Mouse (Mus musculus) heart, embryonic 10.5 days (tissue): Measurements from ENCODE around the gene Vav2. TPM values are rescaled to one million over a fixed set of nuclear protein-coding genes. Genes with fewer than 3 reads are reported as not detected.

Experiments
- DNase-seq: peaks from one replicate; pipeline ENCODE4 v3.0.0-alpha.2; 2017; ENCODE audit warnings: low spot score
- H3K27ac ChIP-seq: fragments of 300-500 bp; sonication (generic); 2 replicates; pipeline ENCODE4 v1.5.1; 2016; ENCODE audit warnings: mild to moderate bottlenecking
- H3K27me3 ChIP-seq: fragments of 300-500 bp; sonication (generic); 2 replicates; pipeline ENCODE4 v1.6.1; 2016; ENCODE audit warnings: mild to moderate bottlenecking; ENCODE audit not compliant: poor library complexity, insufficient read depth, severe bottlenecking
- H3K36me3 ChIP-seq: fragments of 300-500 bp; sonication (generic); 2 replicates; pipeline ENCODE4 v1.6.1; 2016; ENCODE audit warnings: mild to moderate bottlenecking, moderate library complexity
- H3K4me1 ChIP-seq: fragments of 300-500 bp; sonication (generic); 2 replicates; pipeline ENCODE4 v1.6.1; 2016; ENCODE audit warnings: mild to moderate bottlenecking
- H3K4me3 ChIP-seq: fragments of 300-500 bp; sonication (generic); 2 replicates; pipeline ENCODE4 v1.5.1; 2016; ENCODE audit warnings: mild to moderate bottlenecking, moderate library complexity
- H3K9me3 ChIP-seq: fragments of 300-500 bp; sonication (generic); 2 replicates; pipeline ENCODE4 v1.6.1; 2016; ENCODE audit warnings: mild to moderate bottlenecking, moderate library complexity
- WGBS: fragments of 180-500 bp; shearing (Covaris S2); methylation state at CpG from one replicate; pipeline ENCODE4 v1.1.7; 2016; 5-methylcytosine and 5-hydroxymethylcytosine counted together
- polyA plus RNA-seq: library from polyadenylated mRNA; unstranded; fragments of >200 nt; fragmentation: Nextera tagmentation; extraction: Ambion mirVana; gene quantifications from 2 replicates; pipeline ENCODE4 v1.2.1, GENCODE M21; 2016

The Vav2 gene
- polyA plus RNA-seq, 1 experiment from 2014 or later, result 8.1 TPM

GRCm38 (mm10) chr2:27373349-27373748, 53.5 kb downstream of the Vav2 start:
- Histone ChIP-seq H3K27me3 (peaks cover 8% of the 10 kb centered on the region; the same call in 1 of the 2 replicates), H3K27ac (peak overlapping the region; percentile 30; the same call in 1 of the 2 replicates), H3K4me3 (peak overlapping the region; percentile 5; the same call in 1 of the 2 replicates), H3K36me3 (no peaks in the 10 kb centered on the region), H3K4me1 (peaks cover 48% of the 10 kb centered on the region), H3K9me3 (no peaks in the 10 kb centered on the region)
- WGBS, result 7% methylated on average over 12 of the region's 12 CpGs
- no peak for DNase-seq

DNA sequence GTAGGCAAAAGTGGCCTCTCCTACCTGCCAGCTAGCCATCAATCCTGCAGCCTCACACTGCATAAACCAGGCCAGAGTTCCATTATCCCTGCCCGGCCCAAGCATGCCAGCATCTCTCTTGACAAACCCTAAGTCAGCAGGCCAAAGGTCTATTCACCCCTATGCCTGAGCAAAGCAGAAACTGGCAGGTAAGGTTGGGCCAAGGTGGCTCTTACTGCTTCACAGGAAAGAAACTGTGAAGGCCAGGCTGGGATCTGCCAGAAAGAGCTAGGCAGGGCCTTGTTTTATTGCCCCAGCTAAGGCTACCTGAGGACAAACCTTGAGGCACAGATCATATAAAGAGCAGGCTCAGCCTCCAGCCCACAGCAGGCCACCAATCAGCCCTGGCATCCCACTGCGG, 55.4 kb downstream of the Vav2 start:
- Histone ChIP-seq H3K4me3 (no peak overlapping the region), H3K9me3 (no peaks in the 10 kb centered on the region), H3K27ac (no peak overlapping the region), H3K36me3 (no peaks in the 10 kb centered on the region), H3K27me3 (no peaks in the 10 kb centered on the region), H3K4me1 (peaks cover 39% of the 10 kb centered on the region)
- 87% methylated on average over 2 of the region's 2 CpGs for WGBS
- no peak for DNase-seq

GRCm38 (mm10) chr2:27368980-27369379, 57.9 kb downstream of the Vav2 start:
- H3K27ac ChIP-seq, result no peak overlapping the region
- H3K4me3 ChIP-seq, result no peak overlapping the region
- H3K27me3 ChIP-seq, result no peaks in the 10 kb centered on the region
- H3K9me3 ChIP-seq, result no peaks in the 10 kb centered on the region
- no peak for DNase-seq
- peaks cover 29% of the 10 kb centered on the region for H3K4me1 ChIP-seq
- no peaks in the 10 kb centered on the region for H3K36me3 ChIP-seq
- 87% methylated on average over 8 of the region's 8 CpGs for WGBS

DNA sequence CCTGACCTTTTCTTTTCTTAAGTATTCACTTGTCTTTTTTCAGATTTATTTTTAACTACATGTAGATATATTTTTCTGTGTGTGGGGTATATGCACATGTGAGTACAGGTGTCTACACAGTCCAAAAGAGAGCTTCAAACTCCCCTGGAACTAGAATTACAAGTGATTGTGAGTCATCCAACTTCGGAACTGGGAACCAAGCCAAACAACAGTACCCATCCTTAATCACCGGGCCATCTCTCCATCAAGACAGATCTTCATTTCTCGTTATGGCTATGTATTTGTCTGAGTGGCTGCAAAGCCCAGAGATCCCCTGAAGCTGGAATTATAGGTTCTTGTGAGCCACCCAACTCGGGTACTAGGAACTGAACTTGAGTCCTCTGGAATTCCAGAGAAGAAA, 61.5 kb downstream of the Vav2 start:
- no peaks in the 10 kb centered on the region for H3K9me3 ChIP-seq
- DNase-seq, result no peak
- peaks cover 36% of the 10 kb centered on the region for H3K4me1 ChIP-seq
- H3K36me3 ChIP-seq, result no peaks in the 10 kb centered on the region
- H3K27ac ChIP-seq, result no peak overlapping the region
- no peaks in the 10 kb centered on the region for H3K27me3 ChIP-seq
- H3K4me3 ChIP-seq, result no peak overlapping the region
- 85% methylated on average over 4 of the region's 4 CpGs for WGBS

DNA sequence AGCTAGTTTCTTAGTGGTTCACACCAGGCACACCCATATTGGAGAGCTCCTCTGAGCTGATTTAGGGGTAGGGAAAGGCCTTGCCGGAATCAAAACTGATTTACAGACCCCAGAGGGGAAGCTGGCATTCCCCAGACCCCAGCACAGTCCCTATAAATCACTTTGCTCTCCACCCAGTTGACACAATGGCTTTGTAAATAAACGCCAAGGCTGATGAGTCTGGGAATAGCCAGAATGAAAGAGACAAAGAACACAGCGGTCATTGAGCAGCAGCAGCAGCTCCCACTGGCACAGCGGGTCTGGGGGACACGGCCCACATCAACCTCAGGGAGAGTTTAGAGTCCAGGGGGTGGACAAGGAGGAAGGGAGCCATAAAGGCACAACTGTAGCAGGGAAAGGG, 65.0 kb downstream of the Vav2 start:
- Histone ChIP-seq H3K4me1 (peaks cover 29% of the 10 kb centered on the region), H3K27me3 (no peaks in the 10 kb centered on the region), H3K9me3 (no peaks in the 10 kb centered on the region), H3K36me3 (no peaks in the 10 kb centered on the region), H3K27ac (no peak overlapping the region), H3K4me3 (no peak overlapping the region)
- DNase-seq, result no peak
- 65% methylated on average over 5 of the region's 5 CpGs for WGBS

DNA sequence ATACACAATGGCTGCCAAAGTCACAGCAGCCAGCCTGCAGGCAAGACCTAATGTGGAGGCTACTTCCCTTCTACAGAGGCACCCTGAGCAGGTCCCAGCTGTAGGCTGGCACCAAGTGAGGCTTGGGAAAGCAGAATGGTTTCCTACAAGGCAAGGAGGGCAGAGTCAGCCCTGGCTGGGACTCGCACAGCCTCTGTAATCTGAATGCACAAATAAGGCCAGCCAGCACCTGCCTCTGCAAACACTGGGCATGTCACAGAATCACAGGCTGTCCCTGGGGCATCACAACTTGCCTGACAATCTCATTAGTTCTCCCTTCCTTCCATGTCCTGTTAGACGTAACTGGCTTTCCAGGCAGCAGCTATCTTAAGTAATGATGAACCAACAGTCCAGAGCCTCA, 68.4 kb downstream of the Vav2 start:
- WGBS, result 64% methylated on average over 2 of the region's 2 CpGs
- H3K9me3 ChIP-seq, result no peaks in the 10 kb centered on the region
- no peak overlapping the region for H3K4me3 ChIP-seq
- no peaks in the 10 kb centered on the region for H3K36me3 ChIP-seq
- no peak overlapping the region for H3K27ac ChIP-seq
- no peaks in the 10 kb centered on the region for H3K27me3 ChIP-seq
- no peak for DNase-seq
- H3K4me1 ChIP-seq, result peaks cover 50% of the 10 kb centered on the region

GRCm38 (mm10) chr2:27355684-27356083, 71.1 kb downstream of the Vav2 start:
- WGBS, result 35% methylated on average over 4 of the region's 4 CpGs
- no peak for DNase-seq
- Histone ChIP-seq H3K27ac (no peak overlapping the region), H3K9me3 (no peaks in the 10 kb centered on the region), H3K4me1 (peaks cover 34% of the 10 kb centered on the region), H3K36me3 (peaks cover 8% of the 10 kb centered on the region), H3K4me3 (no peak overlapping the region), H3K27me3 (no peaks in the 10 kb centered on the region)

- Histone ChIP-seq H3K4me1 (peaks cover 32% of the 10 kb centered on the region), H3K27ac (peak overlapping the region; percentile 19; the same call in 1 of the 2 replicates), H3K36me3 (peaks cover 18% of the 10 kb centered on the region), H3K9me3 (no peaks in the 10 kb centered on the region), H3K4me3 (no peak overlapping the region), H3K27me3 (no peaks in the 10 kb centered on the region)
- WGBS, result 82% methylated on average over 6 of the region's 6 CpGs
- no peak for DNase-seq
These were observed 72.1 kb downstream of the Vav2 start for GRCm38 (mm10) chr2:27354610-27355211.

- Histone ChIP-seq H3K27ac (no peak overlapping the region), H3K27me3 (no peaks in the 10 kb centered on the region)
- WGBS, result 89% methylated on average over 8 of the region's 8 CpGs
These were observed 74.1 kb downstream of the Vav2 start for GRCm38 (mm10) chr2:27352720-27353119.

DNA sequence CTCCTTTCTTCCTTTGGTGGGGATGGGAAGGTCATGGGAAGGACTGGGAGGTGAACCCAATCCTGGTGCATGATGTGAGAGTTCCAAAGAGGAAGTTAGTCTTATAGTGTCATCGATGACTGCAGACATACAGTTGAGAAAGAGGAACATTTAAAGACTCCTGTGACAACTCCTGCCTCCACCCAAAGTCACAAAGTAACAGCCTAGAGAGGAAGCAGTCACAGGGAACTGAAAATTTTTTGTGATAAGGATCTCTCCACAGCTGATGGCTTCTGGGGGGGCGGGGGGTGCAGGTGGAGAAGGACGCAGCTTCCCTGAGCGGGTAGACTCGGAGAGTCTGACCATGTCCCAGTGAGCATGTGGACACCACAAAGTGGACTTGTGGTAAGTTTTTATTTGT, 76.5 kb downstream of the Vav2 start:
- 91% methylated on average over 5 of the region's 5 CpGs for WGBS
- H3K9me3 ChIP-seq, result no peaks in the 10 kb centered on the region
- H3K27me3 ChIP-seq, result no peaks in the 10 kb centered on the region
- DNase-seq, result no peak
- peaks cover 17% of the 10 kb centered on the region for H3K4me1 ChIP-seq
- no peak overlapping the region for H3K4me3 ChIP-seq
- no peak overlapping the region for H3K27ac ChIP-seq
- peaks cover 26% of the 10 kb centered on the region for H3K36me3 ChIP-seq

More at GRCm38 (mm10) chr2:27352720-27353119, 74.1 kb downstream of the Vav2 start:
- no peaks in the 10 kb centered on the region for H3K9me3 ChIP-seq
- H3K36me3 ChIP-seq, result peaks cover 26% of the 10 kb centered on the region
- no peak for DNase-seq
- peaks cover 32% of the 10 kb centered on the region for H3K4me1 ChIP-seq
- no peak overlapping the region for H3K4me3 ChIP-seq

- 62% methylated on average over 12 of the region's 12 CpGs for WGBS
- H3K27ac ChIP-seq, result no peak overlapping the region
- H3K27me3 ChIP-seq, result no peaks in the 10 kb centered on the region
- DNase-seq, result no peak
- H3K4me1 ChIP-seq, result peaks cover 20% of the 10 kb centered on the region
- H3K36me3 ChIP-seq, result peaks cover 2% of the 10 kb centered on the region; the same call in 1 of the 2 replicates
- no peaks in the 10 kb centered on the region for H3K9me3 ChIP-seq
- H3K4me3 ChIP-seq, result no peak overlapping the region
These were observed 82.8 kb downstream of the Vav2 start for GRCm38 (mm10) chr2:27343984-27344453.

GRCm38 (mm10) chr2:27340682-27341081, 86.2 kb downstream of the Vav2 start:
- Histone ChIP-seq H3K4me3 (no peak overlapping the region), H3K4me1 (peaks cover 51% of the 10 kb centered on the region), H3K9me3 (no peaks in the 10 kb centered on the region), H3K27me3 (no peaks in the 10 kb centered on the region), H3K36me3 (peaks cover 6% of the 10 kb centered on the region; the same call in 1 of the 2 replicates), H3K27ac (no peak overlapping the region)
- no peak for DNase-seq
- WGBS, result 83% methylated on average over 6 of the region's 6 CpGs

DNA sequence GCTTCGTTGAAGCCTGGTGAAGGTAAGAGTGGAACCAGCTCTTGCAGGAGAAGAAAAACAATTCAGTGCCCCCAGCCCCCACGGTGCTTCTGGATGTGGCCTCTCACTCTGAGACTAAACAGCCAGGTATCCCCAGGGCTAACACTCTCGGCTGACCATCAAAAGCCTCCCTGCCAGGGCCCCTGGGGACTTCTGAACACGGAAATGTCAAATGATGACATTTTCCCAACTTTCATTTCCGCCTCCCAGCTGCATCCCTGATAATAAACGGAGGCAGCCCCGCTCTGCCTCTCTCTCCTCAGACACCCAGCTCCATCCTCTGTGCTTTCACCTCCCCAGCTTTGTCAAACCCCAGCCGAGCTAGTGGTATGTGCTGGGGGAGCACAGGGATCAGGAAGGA, 87.8 kb downstream of the Vav2 start:
- DNase-seq, result no peak
- 44% methylated on average over 8 of the region's 8 CpGs for WGBS

DNA sequence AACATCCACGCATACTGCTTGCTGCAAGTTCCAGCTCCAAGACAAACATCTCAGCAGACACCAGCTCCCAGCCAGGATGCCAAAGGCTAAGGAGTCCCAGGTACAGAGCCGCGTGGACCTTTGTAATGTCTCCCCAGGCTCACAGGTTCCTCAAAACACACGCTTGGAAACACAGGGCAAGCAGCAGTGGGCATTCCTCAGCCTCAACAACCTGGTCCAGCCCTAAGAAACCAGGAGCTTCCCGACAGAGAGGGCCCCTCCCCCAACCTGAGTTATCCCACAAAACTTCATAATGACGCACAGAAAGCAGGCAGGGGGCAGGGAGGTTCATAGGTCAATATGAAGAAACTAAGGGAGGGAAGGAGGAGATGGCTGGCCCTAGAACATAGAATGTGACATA, 89.6 kb downstream of the Vav2 start:
- H3K27me3 ChIP-seq, result no peaks in the 10 kb centered on the region
- DNase-seq, result no peak
- H3K4me3 ChIP-seq, result no peak overlapping the region
- H3K4me1 ChIP-seq, result peaks cover 50% of the 10 kb centered on the region
- peaks cover 6% of the 10 kb centered on the region; the same call in 1 of the 2 replicates for H3K36me3 ChIP-seq
- H3K9me3 ChIP-seq, result no peaks in the 10 kb centered on the region
- 61% methylated on average over 6 of the region's 6 CpGs for WGBS
- no peak overlapping the region for H3K27ac ChIP-seq

More for the DNA sequence above, 87.8 kb downstream of the Vav2 start:
- H3K4me1 ChIP-seq, result peaks cover 55% of the 10 kb centered on the region
- H3K27ac ChIP-seq, result peak overlapping the region; percentile 67; the same call in 1 of the 2 replicates
- H3K4me3 ChIP-seq, result no peak overlapping the region
- H3K9me3 ChIP-seq, result no peaks in the 10 kb centered on the region
- peaks cover 6% of the 10 kb centered on the region; the same call in 1 of the 2 replicates for H3K36me3 ChIP-seq
- H3K27me3 ChIP-seq, result no peaks in the 10 kb centered on the region
